Comparison of ENCODE assay signal across 28 mouse cellular contexts in genomic region chr1:188951091-188951490, GRCm38 (mm10).
"Had no signal": no experiment of that assay in that cellular context is flagged by ENCODE, and none has a peak within 500 bp of the region (broad histone marks: within the 10 kb centered on the region; RNA-seq: fewer than 3 reads in every experiment).

No protein-coding gene starts in this region.

- H3K4me3 ChIP-seq: left cerebral cortex, adult 2 months; limb, embryonic 10.5 days; limb, embryonic 12.5 days; limb, embryonic 13.5 days; limb, embryonic 15.5 days; liver, embryonic 12.5 days; liver, embryonic 13.5 days; liver, embryonic 15.5 days; megakaryocyte, embryonic 14.5 days; midbrain, embryonic 10.5 days; midbrain, embryonic 12.5 days; midbrain, embryonic 13.5 days; midbrain, embryonic 15.5 days; myocyte; neural tube, embryonic 12.5 days; neural tube, embryonic 13.5 days had no signal

- H3K36me3 ChIP-seq: limb, embryonic 10.5 days; limb, embryonic 12.5 days; limb, embryonic 13.5 days; limb, embryonic 15.5 days; liver, embryonic 12.5 days; liver, embryonic 13.5 days; liver, embryonic 15.5 days; midbrain, embryonic 10.5 days; midbrain, embryonic 12.5 days; midbrain, embryonic 13.5 days; midbrain, embryonic 15.5 days; neural tube, embryonic 12.5 days; neural tube, embryonic 13.5 days had no signal

- H3K9me3 ChIP-seq: limb, embryonic 10.5 days; limb, embryonic 12.5 days; limb, embryonic 13.5 days; limb, embryonic 15.5 days; liver, embryonic 12.5 days; liver, embryonic 13.5 days; liver, embryonic 15.5 days; midbrain, embryonic 10.5 days; midbrain, embryonic 12.5 days; midbrain, embryonic 13.5 days; midbrain, embryonic 15.5 days; neural tube, embryonic 12.5 days; neural tube, embryonic 13.5 days had no signal

- H3K4me1 ChIP-seq: limb, embryonic 12.5 days; megakaryocyte, embryonic 14.5 days; midbrain, embryonic 12.5 days; midbrain, embryonic 13.5 days; midbrain, embryonic 15.5 days; neural tube, embryonic 12.5 days; neural tube, embryonic 13.5 days had no signal

- DNase-seq: layer of hippocampus, postnatal 36 days; left cerebral cortex, postnatal 4 days; liver; liver, embryonic 13.5 days; liver, postnatal 0 days; lung, adult 18-20 months; lung, postnatal 4 days; midbrain, embryonic 14.5 days had no signal

- H3K9ac ChIP-seq: limb, embryonic 12.5 days; limb, embryonic 13.5 days; limb, embryonic 15.5 days; liver, embryonic 12.5 days; liver, embryonic 13.5 days; liver, embryonic 14.5 days; liver, embryonic 15.5 days; liver, postnatal 0 days; midbrain, embryonic 12.5 days; midbrain, embryonic 13.5 days; midbrain, embryonic 15.5 days; neural tube, embryonic 12.5 days; neural tube, embryonic 13.5 days had no signal

- H3K27ac ChIP-seq: left cerebral cortex, adult 2 months; limb, embryonic 10.5 days; limb, embryonic 12.5 days; limb, embryonic 13.5 days; limb, embryonic 15.5 days; liver, embryonic 12.5 days; liver, embryonic 13.5 days; liver, embryonic 14.5 days; liver, embryonic 15.5 days; macrophage; midbrain, embryonic 10.5 days; midbrain, embryonic 12.5 days; midbrain, embryonic 13.5 days; midbrain, embryonic 15.5 days; neural tube, embryonic 12.5 days; neural tube, embryonic 13.5 days had no signal

- ATAC-seq: liver, embryonic 12.5 days; liver, postnatal 0 days; midbrain, embryonic 13.5 days; midbrain, embryonic 15.5 days; midbrain, embryonic 16.5 days had no signal

- H3K4me2 ChIP-seq: limb, embryonic 12.5 days; limb, embryonic 13.5 days; limb, embryonic 15.5 days; liver, embryonic 11.5 days; liver, embryonic 12.5 days; liver, embryonic 13.5 days; liver, embryonic 15.5 days; midbrain, embryonic 11.5 days; midbrain, embryonic 12.5 days; midbrain, embryonic 13.5 days; midbrain, embryonic 15.5 days; neural tube, embryonic 12.5 days; neural tube, embryonic 13.5 days had no signal

- H3K27me3 ChIP-seq: limb, embryonic 12.5 days; limb, embryonic 13.5 days; limb, embryonic 15.5 days; megakaryocyte, embryonic 14.5 days; midbrain, embryonic 12.5 days; midbrain, embryonic 13.5 days; midbrain, embryonic 15.5 days; neural tube, embryonic 12.5 days; neural tube, embryonic 13.5 days had no signal
